Mouse (Mus musculus): Measurements from ENCODE around the gene Rbx1.
"Not testable (repeated sequence)": the region's sequence is repeated elsewhere in the genome, so short reads cannot be mapped to it uniquely, and the experiment has no call there.

The Rbx1 gene

GRCm38 (mm10) chr15:81465901-81466737, at the start of gene Rbx1:
TSS of gene Rbx1 (plus strand) at chr15:81466296.
- peak; percentile 98 to 99 for DNase-seq

- peak; percentile 84 to 86 for DNase-seq
Observed at GRCm38 (mm10) chr15:81416763-81417310, 49.3 kb upstream of the Rbx1 start.

GRCm38 (mm10) chr15:81418065-81418464, 48.0 kb upstream of the Rbx1 start:
- DNase-seq = no peak

GRCm38 (mm10) chr15:81421454-81421853, 44.6 kb upstream of the Rbx1 start:
- peak; percentile 35 to 71 for DNase-seq

- peak; percentile 17 to 44 for DNase-seq
Observed at GRCm38 (mm10) chr15:81422156-81422681, 43.9 kb upstream of the Rbx1 start.

- no peak for DNase-seq
Observed at GRCm38 (mm10) chr15:81425311-81425710, 40.8 kb upstream of the Rbx1 start.

- no peak for DNase-seq
Observed at GRCm38 (mm10) chr15:81427947-81428346, 38.1 kb upstream of the Rbx1 start.

- DNase-seq = no peak
Observed at GRCm38 (mm10) chr15:81431195-81431594, 34.9 kb upstream of the Rbx1 start.

GRCm38 (mm10) chr15:81438345-81438744, 27.8 kb upstream of the Rbx1 start:
- no peak for DNase-seq

- DNase-seq = no peak
Observed at GRCm38 (mm10) chr15:81439236-81439635, 26.9 kb upstream of the Rbx1 start.

GRCm38 (mm10) chr15:81448463-81448862, 17.6 kb upstream of the Rbx1 start:
- peak; percentile 76 to 79 for DNase-seq

- DNase-seq = no peak
Observed at GRCm38 (mm10) chr15:81461523-81461922, 4.6 kb upstream of the Rbx1 start.

- DNase-seq = no peak
Observed at GRCm38 (mm10) chr15:81465016-81465660, 958 bp upstream of the Rbx1 start.

- DNase-seq = no peak
Observed at GRCm38 (mm10) chr15:81466738-81467113, 630 bp downstream of the Rbx1 start.

- DNase-seq = no peak
Observed at GRCm38 (mm10) chr15:81470735-81471134, 4.6 kb downstream of the Rbx1 start.

- DNase-seq = no peak
Observed at GRCm38 (mm10) chr15:81472256-81472655, 6.2 kb downstream of the Rbx1 start.

GRCm38 (mm10) chr15:81475654-81476053, 9.6 kb downstream of the Rbx1 start:
- DNase-seq = peak; percentile 18 to 57

- DNase-seq = no peak
Observed at GRCm38 (mm10) chr15:81476597-81476996, 10.5 kb downstream of the Rbx1 start.

GRCm38 (mm10) chr15:81479446-81480213, 13.5 kb downstream of the Rbx1 start:
- peak; percentile 46 to 51 for DNase-seq

GRCm38 (mm10) chr15:81480284-81480683, 14.2 kb downstream of the Rbx1 start:
- not testable (repeated sequence) for DNase-seq

- DNase-seq = peak; percentile 72 to 75
Observed at GRCm38 (mm10) chr15:81480977-81481379, 14.9 kb downstream of the Rbx1 start.

- DNase-seq = no peak
Observed at GRCm38 (mm10) chr15:81482966-81483365, 16.9 kb downstream of the Rbx1 start.

- DNase-seq = no peak
Observed at GRCm38 (mm10) chr15:81483691-81484090, 17.6 kb downstream of the Rbx1 start.

Measured in kidney, postnatal 36 days (tissue).